Mouse (Mus musculus): ENCODE measurements around the gene Zfyve27. TPM values are rescaled to one million over a fixed set of nuclear protein-coding genes. Genes with fewer than 3 reads are reported as not detected.
A peak's percentile ranks its signal among the peaks of the same experiment; 100 is the strongest.

Zfyve27 gene
- polyA plus RNA-seq, 1 experiment = 104 TPM

- TF ChIP-seq POLR2A (IDR thresholded peaks at IDR 0.05; ENCODE audit: borderline replicate concordance, extremely low read depth, insufficient read depth, insufficient read length, poor library complexity, severe bottlenecking) (no peak), CTCF (IDR thresholded peaks at IDR 0.05; ENCODE audit: borderline replicate concordance, extremely low read depth, insufficient read depth, insufficient read length) (peak; percentile 86)
These were observed 26.7 kb downstream of the Zfyve27 start for GRCm38 (mm10) chr19:42190494-42190893.

GRCm38 (mm10) chr19:42193311-42193710 lies 29.6 kb downstream of the Zfyve27 start:
- TF ChIP-seq CTCF (IDR thresholded peaks at IDR 0.05; ENCODE audit: borderline replicate concordance, extremely low read depth, insufficient read depth, insufficient read length) = no peak
- TF ChIP-seq POLR2A (IDR thresholded peaks at IDR 0.05; ENCODE audit: borderline replicate concordance, extremely low read depth, insufficient read depth, insufficient read length, poor library complexity, severe bottlenecking) = no peak
- peak; percentile 31 for DNase-seq (ENCODE audit: low read depth)

More at GRCm38 (mm10) chr19:42190494-42190893, 26.7 kb downstream of the Zfyve27 start:
- DNase-seq (ENCODE audit: low read depth) = peak; percentile 55

DNA sequence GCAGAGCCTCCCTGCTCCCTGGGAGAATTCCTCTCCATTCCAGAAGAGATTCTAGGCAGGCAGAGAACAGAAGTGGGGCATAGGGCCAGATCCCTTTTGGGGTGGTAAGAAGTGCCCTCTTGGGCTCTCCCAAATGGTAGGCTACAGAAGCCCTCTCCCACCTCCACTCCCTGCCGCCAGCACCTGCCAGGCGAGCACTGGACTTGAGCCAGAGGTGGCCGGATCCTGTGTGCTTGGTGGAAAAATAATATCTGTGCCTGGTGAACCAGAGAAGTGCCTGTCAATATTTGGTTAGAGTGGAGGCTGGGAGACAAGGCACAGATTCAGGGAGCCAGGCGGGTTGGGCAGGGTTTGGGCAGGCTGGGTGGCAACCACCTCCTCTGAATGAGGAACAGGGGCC lies 32.6 kb downstream of the Zfyve27 start:
- DNase-seq (ENCODE audit: low read depth) = no peak
- TF ChIP-seq CTCF (IDR thresholded peaks at IDR 0.05; ENCODE audit: borderline replicate concordance, extremely low read depth, insufficient read depth, insufficient read length) = no peak

DNA sequence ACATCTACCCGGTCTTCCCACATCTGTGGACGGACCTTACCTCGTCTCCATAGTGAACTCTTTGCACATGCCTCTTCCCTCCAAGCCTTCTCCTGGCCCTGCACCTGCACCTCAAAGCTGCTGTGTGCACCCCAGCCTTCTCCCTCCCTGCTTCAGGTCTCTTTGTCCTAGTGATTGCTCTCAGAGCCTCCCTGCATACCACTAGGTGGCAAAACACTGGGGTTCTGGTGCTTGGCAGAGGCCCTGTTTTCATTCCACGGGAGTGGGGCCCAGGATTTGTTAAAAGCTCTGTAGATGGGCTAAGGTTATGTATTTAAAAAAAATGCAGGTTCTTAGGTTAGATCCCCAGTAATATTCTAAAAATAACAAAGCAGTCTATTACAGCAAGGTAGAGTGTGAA lies 33.3 kb downstream of the Zfyve27 start:
- TF ChIP-seq CTCF (IDR thresholded peaks at IDR 0.05; ENCODE audit: borderline replicate concordance, extremely low read depth, insufficient read depth, insufficient read length) = peak; percentile 35; the same call in 1 of the 2 replicates
- TF ChIP-seq POLR2A (IDR thresholded peaks at IDR 0.05; ENCODE audit: borderline replicate concordance, extremely low read depth, insufficient read depth, insufficient read length, poor library complexity, severe bottlenecking) = no peak
- peak; percentile 29 for DNase-seq (ENCODE audit: low read depth)

DNA sequence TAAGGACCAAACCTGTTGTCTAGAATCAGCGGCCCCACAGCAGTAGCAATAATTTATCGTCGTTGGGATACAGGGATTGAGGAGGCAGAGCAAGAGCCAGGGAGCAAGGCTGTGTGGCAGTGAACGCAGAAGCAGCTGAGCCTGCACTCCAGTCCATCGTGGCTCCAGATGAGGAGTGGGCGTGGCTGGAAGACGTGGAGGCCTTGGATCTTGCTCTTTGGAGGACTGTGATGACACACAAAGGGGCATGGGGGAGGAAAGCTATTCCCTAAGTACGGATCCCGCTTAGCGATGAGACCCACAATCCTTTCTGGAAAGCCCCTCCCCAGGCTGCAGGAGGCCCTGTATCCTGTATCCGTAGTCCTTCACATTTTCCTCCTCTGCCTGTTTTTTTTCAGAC lies 34.3 kb downstream of the Zfyve27 start:
- DNase-seq (ENCODE audit: low read depth) = no peak
- TF ChIP-seq CTCF (IDR thresholded peaks at IDR 0.05; ENCODE audit: borderline replicate concordance, extremely low read depth, insufficient read depth, insufficient read length) = no peak
- TF ChIP-seq POLR2A (IDR thresholded peaks at IDR 0.05; ENCODE audit: borderline replicate concordance, extremely low read depth, insufficient read depth, insufficient read length, poor library complexity, severe bottlenecking) = no peak

- DNase-seq (ENCODE audit: low read depth) = peak; percentile 22
- TF ChIP-seq CTCF (IDR thresholded peaks at IDR 0.05; ENCODE audit: borderline replicate concordance, extremely low read depth, insufficient read depth, insufficient read length) (no peak), POLR2A (IDR thresholded peaks at IDR 0.05; ENCODE audit: borderline replicate concordance, extremely low read depth, insufficient read depth, insufficient read length, poor library complexity, severe bottlenecking) (no peak)
These were observed 38.1 kb downstream of the Zfyve27 start, which contains the start of gene Sfrp5 for GRCm38 (mm10) chr19:42201696-42202381. Sfrp5 (minus strand) TSS chr19:42202252.

DNA sequence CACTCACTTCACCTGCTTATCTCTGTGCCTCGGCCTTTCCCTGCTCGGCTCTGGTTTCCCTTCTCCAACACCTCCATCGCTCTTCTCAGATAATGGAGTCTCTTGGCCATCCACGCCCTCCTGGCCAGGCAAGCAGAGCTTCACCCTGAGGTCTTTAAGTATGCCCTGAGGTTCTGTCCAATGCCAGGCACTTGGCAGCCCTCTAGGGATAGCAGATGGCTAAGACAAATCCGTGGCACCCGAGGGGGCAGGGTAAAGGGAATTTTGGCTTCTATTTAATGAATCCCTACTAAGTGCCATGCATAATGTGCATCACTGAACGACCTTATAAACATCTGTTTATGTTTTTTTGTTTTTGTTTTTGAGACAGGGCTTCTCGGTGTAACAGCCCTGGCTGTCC lies 38.7 kb downstream of the Zfyve27 start:
- DNase-seq (ENCODE audit: low read depth) = no peak

GRCm38 (mm10) chr19:42204306-42204705 lies 40.6 kb downstream of the Zfyve27 start:
- DNase-seq (ENCODE audit: low read depth) = no peak
- TF ChIP-seq CTCF (IDR thresholded peaks at IDR 0.05; ENCODE audit: borderline replicate concordance, extremely low read depth, insufficient read depth, insufficient read length) (no peak), POLR2A (IDR thresholded peaks at IDR 0.05; ENCODE audit: borderline replicate concordance, extremely low read depth, insufficient read depth, insufficient read length, poor library complexity, severe bottlenecking) (no peak)

More for the DNA sequence above, 38.7 kb downstream of the Zfyve27 start:
- TF ChIP-seq CTCF (IDR thresholded peaks at IDR 0.05; ENCODE audit: borderline replicate concordance, extremely low read depth, insufficient read depth, insufficient read length) (no peak), POLR2A (IDR thresholded peaks at IDR 0.05; ENCODE audit: borderline replicate concordance, extremely low read depth, insufficient read depth, insufficient read length, poor library complexity, severe bottlenecking) (no peak)

DNA sequence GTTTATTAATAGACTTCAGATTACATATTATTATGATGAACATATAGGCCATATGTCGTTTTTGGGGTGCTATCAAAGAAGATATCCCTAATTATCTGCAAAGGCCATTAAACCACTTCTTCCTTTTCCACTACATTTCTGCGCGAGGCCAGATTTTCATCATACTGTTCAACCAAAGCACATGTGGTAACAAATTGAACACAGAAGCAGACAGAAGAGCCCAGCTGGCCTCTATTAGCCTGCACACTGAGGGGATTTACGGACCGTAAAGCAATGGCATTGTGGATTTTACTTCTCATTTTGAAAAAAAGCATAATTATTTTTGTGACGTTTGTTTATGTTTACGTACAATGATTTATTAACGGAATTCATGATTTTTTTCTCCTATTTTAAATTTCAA lies 41.5 kb downstream of the Zfyve27 start:
- no peak for TF ChIP-seq POLR2A (IDR thresholded peaks at IDR 0.05; ENCODE audit: borderline replicate concordance, extremely low read depth, insufficient read depth, insufficient read length, poor library complexity, severe bottlenecking)
- no peak for TF ChIP-seq CTCF (IDR thresholded peaks at IDR 0.05; ENCODE audit: borderline replicate concordance, extremely low read depth, insufficient read depth, insufficient read length)
- no peak for DNase-seq (ENCODE audit: low read depth)

- peak; percentile 31 for DNase-seq (ENCODE audit: low read depth)
- TF ChIP-seq CTCF (IDR thresholded peaks at IDR 0.05; ENCODE audit: borderline replicate concordance, extremely low read depth, insufficient read depth, insufficient read length) (no peak), POLR2A (IDR thresholded peaks at IDR 0.05; ENCODE audit: borderline replicate concordance, extremely low read depth, insufficient read depth, insufficient read length, poor library complexity, severe bottlenecking) (no peak)
These were observed 45.7 kb downstream of the Zfyve27 start for GRCm38 (mm10) chr19:42209485-42209884.

DNA sequence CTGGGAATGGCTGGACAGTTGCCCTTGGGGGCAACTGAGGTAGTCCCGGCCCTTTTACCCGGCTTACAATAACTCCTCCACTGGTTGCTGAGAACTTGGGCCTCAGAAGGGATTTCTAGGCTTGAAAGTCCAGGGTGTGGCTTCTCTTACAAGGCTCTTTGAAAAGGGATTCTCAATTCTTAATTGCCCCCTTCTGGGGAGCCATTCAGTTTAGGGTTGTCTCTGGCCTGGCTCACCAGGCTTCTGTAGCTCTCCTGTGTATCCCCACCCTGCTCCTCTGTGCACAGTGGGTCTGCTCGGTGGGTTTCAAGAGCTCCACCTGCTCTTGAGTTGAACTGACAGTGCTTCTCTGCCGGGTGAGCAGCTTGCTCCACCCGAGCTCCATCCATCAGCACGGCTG lies 46.2 kb downstream of the Zfyve27 start:
- no peak for TF ChIP-seq POLR2A (IDR thresholded peaks at IDR 0.05; ENCODE audit: borderline replicate concordance, extremely low read depth, insufficient read depth, insufficient read length, poor library complexity, severe bottlenecking)
- DNase-seq (ENCODE audit: low read depth) = no peak

DNA sequence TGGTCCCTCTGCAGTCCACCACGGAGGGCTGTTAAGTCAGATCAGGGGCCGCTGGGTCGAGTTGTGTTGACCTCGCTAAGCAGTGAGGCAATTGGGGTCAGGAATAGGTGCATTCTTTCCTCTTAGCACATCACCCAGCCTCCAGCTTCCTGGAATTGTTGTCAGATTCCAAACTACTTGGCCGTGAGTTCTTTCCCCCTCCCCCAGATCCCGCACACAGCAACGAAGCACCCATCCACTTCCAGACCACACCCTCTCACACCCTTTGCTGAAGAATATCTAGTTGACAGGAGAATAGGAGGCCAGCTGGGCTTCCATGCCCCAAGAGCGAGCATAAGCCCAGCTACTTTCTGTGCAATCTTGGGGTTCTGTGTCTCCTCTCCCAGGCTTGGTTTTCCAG lies 48.2 kb downstream of the Zfyve27 start:
- TF ChIP-seq POLR2A (IDR thresholded peaks at IDR 0.05; ENCODE audit: borderline replicate concordance, extremely low read depth, insufficient read depth, insufficient read length, poor library complexity, severe bottlenecking) = no peak
- TF ChIP-seq CTCF (IDR thresholded peaks at IDR 0.05; ENCODE audit: borderline replicate concordance, extremely low read depth, insufficient read depth, insufficient read length) = no peak
- no peak for DNase-seq (ENCODE audit: low read depth)
